Mouse (Mus musculus): ENCODE data around the gene Fxyd2. TPM values are rescaled to one million over a fixed set of nuclear protein-coding genes. Genes with fewer than 3 reads are reported as not detected.

The Fxyd2 gene
- 1 to 10 TPM; 1.4 to 2.6 TPM for total RNA-seq (2021)
- long read RNA-seq, experiment 1, partial matches to known transcripts = 3 of 7 reads
- long read RNA-seq, experiment 1, other reads (novel, unspliced or antisense) = 1 of 7 reads
- long read RNA-seq, experiment 2, partial matches to known transcripts = 1 of 2 reads
- long read RNA-seq, experiment 2, other reads (novel, unspliced or antisense) = 0 of 2 reads

GRCm38 (mm10) chr9:45399434-45399833, at the start of gene Fxyd2:
TSS of gene Fxyd2 (plus strand) at chr9:45399669.
- intact Hi-C loops (cut with DNase I) = no loop called here
- DNase-seq = no peak

DNA sequence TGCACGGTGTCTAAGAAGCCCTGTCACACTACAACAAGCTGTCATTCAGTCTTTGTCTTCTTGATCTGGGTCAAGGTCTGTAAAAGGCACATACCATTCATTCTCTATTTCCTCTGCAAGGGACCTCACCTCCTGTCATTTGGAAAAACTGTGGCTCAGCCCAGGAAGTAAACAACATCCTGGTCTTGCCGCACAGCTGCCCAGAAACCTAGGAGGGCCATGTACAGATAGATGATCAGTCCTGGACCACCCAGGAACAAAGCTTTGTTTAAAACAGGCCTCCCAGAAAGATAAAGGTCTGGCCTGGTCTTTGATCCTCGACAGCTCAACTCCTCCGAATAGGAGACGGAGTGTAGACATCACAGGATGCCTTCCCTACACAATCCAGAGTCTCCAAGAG, 49.6 kb upstream of the Fxyd2 start:
- intact Hi-C loops (cut with DNase I) = loop anchor here (5.0 kb wide), 1 partner anchor 43 kb away; no protein-coding TSS in a partner anchor
- no peak for DNase-seq

- no peak for DNase-seq
- intact Hi-C loops (cut with DNase I) = no loop called here
Measured at GRCm38 (mm10) chr9:45355192-45355591, 44.3 kb upstream of the Fxyd2 start.

DNA sequence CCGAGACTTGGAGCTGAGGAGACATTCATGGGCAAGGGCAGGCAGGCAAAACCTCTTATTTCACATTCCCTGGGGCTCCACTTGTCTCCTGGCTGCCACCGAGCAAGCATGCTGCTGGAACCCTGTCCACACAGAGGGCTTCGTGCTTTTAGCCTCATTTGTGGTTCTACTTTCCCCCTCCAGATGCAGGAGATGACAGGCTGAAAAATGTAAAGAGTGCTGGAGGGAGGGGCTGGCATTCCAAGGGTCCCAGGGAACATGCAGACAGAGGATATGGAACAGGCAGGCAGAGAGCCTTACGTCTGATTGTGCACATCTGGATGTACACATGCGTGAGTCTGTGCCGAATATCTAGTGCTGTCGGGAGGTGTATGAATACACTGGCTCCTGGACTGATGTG, 41.1 kb upstream of the Fxyd2 start:
- intact Hi-C loops (cut with DNase I) = no loop called here
- DNase-seq = no peak

DNA sequence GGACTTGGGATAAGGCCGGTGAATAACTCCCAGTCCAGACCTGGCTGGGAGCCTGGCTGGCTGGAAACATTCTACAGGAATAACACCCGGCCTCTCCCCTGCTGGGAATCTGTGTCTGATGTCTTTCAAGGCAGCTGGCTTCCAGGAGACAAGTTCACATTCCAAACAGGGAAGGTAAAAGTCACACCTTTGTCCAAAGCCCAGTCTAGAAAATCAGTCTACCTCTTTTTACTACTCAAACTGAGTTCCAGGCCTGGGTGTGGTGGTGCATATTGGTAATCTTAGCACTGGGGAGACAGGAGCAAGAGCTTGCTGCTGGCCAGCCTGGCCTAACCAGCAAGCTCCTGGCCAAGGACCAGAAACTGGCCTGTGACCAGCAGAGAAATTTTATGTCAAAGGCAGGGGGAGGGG, 37.4 kb upstream of the Fxyd2 start:
- DNase-seq = no peak
- intact Hi-C loops (cut with DNase I) = no loop called here

DNA sequence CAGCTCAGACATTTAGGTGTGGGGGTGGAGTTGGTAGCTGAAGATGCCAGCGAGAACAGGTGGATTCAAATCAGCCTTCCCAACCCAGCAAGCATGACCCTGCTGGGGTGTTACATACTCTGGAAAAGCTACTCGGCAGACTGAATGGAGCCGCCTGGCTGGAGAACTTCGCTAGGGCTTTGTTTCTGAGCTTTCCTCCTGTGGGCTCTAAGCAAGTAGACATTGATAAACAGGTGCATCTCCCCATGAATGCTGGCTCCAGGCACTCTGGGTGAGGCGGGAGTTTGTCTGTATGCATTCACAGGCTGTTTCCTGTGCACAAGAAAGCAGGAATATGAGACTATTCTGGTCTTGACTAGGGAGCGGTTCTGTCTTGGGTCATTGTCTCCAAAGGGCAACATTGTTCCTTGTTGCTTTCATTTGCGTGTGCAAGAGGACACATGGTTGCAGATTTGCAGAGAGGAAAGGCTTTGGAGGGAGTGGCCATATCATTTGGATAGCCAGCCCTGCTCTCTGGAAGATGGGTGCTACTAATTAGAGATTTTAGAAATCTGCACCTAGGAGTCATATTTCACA, 35.7 kb upstream of the Fxyd2 start:
- no peak for DNase-seq
- intact Hi-C loops (cut with DNase I) = no loop called here

DNA sequence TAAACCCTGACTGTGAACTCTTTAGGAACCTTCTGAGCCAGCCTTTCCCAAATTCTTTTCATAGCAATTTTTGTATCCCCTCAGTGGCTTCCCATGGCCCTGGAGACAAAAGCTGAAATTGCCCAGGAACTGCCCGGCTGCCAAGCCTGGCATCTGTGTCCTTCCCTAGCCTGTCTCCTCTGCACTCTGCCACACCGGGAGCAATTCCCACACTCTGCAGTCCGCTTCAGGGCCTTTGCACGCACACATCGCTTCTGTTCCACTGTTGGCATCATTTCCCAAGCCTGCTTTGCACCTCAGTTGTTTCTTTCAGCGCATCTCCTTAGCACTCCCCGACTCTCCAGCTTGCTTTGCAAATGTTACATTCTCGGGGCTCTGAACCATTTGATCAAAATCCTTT, 31.8 kb upstream of the Fxyd2 start:
- intact Hi-C loops (cut with DNase I) = no loop called here
- DNase-seq = no peak

DNA sequence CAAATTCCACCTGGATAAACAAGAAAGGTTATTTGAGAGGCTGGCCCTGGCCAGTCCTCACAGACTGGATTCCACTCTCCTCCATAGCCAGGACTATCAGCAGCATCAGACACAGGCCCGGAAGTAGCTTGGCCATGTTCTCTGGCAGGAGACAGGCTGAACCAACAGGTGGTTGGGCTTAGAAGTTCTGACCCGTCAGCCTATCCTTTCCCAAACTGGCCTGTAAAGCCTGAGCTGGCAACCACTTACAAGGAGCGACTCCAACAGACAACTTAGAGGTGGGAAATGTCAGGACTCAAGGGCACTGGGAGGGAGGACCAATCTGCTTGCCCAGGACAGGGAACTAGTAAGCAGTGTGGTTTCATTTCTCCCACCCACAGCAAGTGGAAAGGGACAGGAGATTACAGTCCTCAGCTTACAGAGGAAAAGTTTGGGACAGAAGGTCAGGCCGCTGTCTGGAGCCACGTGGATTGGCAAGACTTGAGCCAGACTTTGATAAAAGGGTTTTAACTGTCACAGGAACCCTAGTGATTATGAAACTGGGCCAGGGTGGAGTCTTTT, 31.0 kb upstream of the Fxyd2 start:
- DNase-seq = peak in 1 of 2 experiments; percentile 26
- intact Hi-C loops (cut with DNase I) = no loop called here

GRCm38 (mm10) chr9:45370117-45370561, 29.3 kb upstream of the Fxyd2 start, which contains the start of gene Fxyd6:
TSS of gene Fxyd6 (plus strand) at chr9:45370185.
- peak; percentile 34 to 44 for DNase-seq
- intact Hi-C loops (cut with DNase I) = no loop called here

DNA sequence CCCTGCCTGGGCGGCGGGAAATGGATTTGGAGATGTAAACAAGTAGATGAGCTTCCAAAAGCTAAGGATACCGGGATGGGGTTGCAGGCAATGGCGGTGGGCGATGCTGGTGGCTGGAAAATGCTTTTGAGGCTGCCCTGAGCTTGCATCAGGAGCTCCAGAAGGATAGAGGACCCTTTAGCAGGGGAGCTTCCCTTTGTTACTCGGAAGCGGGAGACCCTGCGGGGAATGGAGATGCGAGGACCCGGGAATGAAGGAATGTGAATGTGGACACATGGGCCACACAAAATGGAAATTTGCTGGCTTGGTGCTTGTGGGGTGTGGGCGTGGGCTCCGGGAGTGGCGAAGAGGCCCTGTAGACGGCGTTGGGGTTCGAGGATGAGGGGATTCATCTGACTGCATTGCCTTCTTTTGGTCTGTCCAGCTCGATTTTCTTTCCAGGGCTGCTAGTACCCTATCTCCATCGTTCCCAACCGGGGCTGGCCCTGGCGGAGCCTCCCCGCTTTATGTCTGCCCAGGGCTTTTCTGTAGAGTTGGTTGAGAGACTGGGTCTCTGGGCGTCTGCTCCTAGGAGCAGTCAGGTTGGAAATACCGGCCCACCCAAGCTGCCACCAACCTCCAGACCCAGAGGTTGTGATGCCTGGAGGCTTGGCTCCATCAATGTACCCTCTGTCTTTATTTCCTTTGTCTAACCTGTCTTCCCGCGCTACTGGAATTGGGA, 28.7 kb upstream of the Fxyd2 start:
- no peak for DNase-seq
- intact Hi-C loops (cut with DNase I) = no loop called here

DNA sequence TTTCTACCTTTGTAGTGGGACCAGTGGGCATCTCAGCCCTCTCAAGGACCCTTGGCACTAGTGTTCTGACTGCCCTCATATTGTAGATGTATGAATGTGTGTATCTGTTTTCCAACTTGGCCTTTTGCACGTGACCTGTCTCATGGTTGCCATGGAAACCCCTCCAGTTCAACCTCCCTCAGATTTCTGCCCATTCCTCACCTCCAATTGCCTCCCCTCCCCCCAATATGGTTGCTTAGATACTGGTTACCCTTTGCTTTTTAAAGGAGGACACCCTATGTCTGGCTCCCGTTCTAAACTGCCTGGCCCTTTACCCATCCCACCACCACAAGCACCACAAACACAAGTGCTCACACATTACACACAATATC, 28.1 kb upstream of the Fxyd2 start:
- intact Hi-C loops (cut with DNase I) = no loop called here
- no peak for DNase-seq

DNA sequence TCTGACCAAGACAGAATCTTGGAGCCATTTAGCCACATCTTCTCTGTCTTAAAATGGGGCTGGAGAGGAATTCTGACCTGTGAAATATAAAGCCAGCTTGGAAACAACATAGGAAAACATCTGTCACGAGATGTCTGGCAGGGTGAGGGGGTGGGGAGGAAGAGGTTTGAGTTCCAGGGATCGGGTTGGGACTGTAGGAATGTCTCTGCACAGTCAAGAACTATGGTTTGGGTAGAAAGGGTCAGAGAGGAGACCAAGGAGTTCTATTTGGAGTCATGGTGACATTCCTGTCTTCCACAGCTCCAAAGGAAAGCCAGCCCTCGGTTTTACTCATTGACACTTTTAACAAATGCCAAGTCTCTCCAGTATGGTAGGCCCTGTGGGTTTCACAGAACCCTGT, 25.6 kb upstream of the Fxyd2 start:
- DNase-seq = no peak
- intact Hi-C loops (cut with DNase I) = no loop called here

GRCm38 (mm10) chr9:45374988-45375502, 24.4 kb upstream of the Fxyd2 start:
- intact Hi-C loops (cut with DNase I) = no loop called here
- no peak for DNase-seq

- intact Hi-C loops (cut with DNase I) = no loop called here
- no peak for DNase-seq
Measured at GRCm38 (mm10) chr9:45376427-45376826, 23.0 kb upstream of the Fxyd2 start.

DNA sequence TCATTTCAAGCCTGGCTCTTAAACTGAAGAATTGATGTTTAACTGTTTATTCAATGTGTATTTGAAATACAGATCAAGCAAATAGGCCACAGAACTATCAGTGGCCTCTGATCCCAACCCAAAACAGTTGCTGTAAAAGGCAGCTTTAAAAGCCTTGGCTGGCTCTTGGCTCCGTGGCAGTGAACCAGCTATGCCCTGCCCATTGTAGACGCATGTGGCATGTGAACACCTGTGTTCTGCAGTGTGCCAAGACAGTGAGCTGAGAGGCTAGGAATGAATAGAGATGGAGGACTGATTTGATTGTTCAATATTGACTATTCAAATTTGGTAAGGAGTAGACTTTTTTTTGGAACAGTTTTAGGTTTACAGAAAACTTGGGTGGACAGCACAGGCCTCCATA, 22.6 kb upstream of the Fxyd2 start:
- intact Hi-C loops (cut with DNase I) = no loop called here
- no peak for DNase-seq

GRCm38 (mm10) chr9:45380411-45381251, 18.8 kb upstream of the Fxyd2 start:
- intact Hi-C loops (cut with DNase I) = no loop called here

DNA sequence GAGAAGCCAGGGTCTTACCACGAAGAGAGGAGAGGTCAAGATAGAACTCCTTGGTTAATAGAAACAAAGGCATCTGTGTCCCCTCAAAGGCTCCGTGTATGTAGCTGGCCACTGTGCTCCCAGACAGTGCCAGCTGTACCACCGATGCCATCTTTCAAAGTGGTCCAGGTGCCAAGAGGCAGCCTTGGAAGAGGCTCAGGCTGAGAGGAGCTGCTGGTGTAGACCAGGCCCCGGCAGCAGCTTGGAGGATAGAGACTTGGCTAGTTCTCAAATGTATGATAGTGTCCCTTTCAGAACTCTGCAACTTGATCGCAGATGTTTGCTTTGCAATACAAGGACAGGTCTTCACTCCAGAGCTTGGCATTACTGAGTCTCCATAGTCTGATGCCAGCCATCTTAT, 17.1 kb upstream of the Fxyd2 start:
- intact Hi-C loops (cut with DNase I) = no loop called here
- DNase-seq = no peak

More at GRCm38 (mm10) chr9:45380411-45381251, 18.8 kb upstream of the Fxyd2 start:
- DNase-seq = no peak

GRCm38 (mm10) chr9:45382834-45383233, 16.6 kb upstream of the Fxyd2 start:
- no peak for DNase-seq

DNA sequence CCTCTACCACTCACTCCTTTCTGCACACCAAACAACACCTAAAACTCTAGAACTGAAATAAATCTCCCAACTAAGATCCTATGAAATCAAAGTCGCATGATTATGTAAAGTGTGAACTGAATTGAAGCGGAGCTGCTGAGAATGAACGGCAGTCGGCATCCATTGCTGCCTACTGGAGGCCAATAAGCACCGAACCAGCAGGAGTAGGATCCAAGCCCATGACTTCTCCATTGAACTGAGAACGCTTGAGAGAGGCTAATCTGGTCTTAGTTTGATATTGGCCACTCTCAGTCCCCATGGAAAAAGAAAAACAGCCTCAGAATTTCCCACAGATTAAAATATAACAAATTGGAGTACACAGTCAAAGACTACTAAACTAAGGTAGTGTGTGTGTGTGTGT, 15.6 kb upstream of the Fxyd2 start:
- intact Hi-C loops (cut with DNase I) = no loop called here
- DNase-seq = no peak

More at GRCm38 (mm10) chr9:45382834-45383233, 16.6 kb upstream of the Fxyd2 start:
- intact Hi-C loops (cut with DNase I) = no loop called here

DNA sequence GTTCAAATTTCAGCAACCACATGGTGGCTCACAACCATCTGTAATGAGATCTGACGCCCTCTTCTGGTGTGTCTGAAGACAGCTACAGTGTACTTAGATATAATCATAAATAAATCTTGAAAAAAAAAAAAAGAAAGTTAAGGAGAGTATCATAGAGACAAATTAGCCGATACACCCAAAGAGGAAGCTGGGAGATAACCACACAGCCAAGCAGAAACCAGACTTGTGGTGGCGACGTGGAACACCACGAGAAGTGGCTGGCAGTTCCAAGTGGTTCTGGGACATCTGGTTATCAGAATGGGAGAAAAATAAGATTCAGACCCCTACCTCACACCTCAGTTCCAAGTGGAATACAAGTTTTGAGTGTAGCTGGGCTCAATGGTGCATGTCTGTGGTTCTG, 12.8 kb upstream of the Fxyd2 start:
- DNase-seq = no peak
- intact Hi-C loops (cut with DNase I) = loop anchor here (5.0 kb wide), 1 partner anchor 164 kb away; no protein-coding TSS in a partner anchor

All from gastrocnemius, postnatal 36 days (tissue).